Mouse (Mus musculus) bone marrow macrophage, adult 2 months (primary cell): ENCODE data around the gene Tbcd.

ENCODE experiments used
- CTCF ChIP-seq: IDR thresholded peaks from 2 replicates; pipeline ENCODE4 v1.5.1; 2012; ENCODE audit warnings: low read depth, mild to moderate bottlenecking, low read length, moderate library complexity
- POLR2A ChIP-seq: IDR thresholded peaks from 2 replicates; pipeline ENCODE4 v1.6.1; 2012; ENCODE audit warnings: mild to moderate bottlenecking, low read depth, low read length, borderline replicate concordance

DNA sequence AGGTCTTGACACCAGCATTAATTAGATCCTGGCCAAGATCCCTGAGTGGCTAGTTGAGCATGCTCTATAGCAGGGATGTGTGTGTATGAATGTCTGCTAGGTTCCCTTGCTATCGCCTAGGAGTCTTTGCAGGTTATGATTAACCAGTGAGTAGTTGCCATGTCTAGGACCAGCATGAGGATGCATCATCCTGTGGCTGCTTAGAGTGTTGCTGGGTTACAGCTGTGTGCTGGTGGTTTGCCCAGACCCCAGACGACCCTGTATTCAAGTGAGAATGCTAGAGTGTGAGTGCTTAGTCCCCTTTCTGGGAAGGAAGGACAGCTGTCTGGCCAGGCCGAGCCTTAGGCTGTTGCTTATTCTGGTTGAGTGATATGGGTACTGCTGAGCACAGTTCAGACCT, 106.8 kb downstream of the Tbcd start:
- TF ChIP-seq CTCF (no peak), POLR2A (no peak)
